Mouse (Mus musculus) cerebellum, postnatal 25 days (tissue): ENCODE data around the gene Aaed1.
A peak's percentile ranks its signal among the peaks of the same experiment; 100 is the strongest.

Experiments used
- DNase-seq, 2 experiments: peaks; one replicate each; pipeline ENCODE4 v3.0.0; 2021; ENCODE audit warnings: mixed read lengths in 2 of 2

The Aaed1 gene

DNA sequence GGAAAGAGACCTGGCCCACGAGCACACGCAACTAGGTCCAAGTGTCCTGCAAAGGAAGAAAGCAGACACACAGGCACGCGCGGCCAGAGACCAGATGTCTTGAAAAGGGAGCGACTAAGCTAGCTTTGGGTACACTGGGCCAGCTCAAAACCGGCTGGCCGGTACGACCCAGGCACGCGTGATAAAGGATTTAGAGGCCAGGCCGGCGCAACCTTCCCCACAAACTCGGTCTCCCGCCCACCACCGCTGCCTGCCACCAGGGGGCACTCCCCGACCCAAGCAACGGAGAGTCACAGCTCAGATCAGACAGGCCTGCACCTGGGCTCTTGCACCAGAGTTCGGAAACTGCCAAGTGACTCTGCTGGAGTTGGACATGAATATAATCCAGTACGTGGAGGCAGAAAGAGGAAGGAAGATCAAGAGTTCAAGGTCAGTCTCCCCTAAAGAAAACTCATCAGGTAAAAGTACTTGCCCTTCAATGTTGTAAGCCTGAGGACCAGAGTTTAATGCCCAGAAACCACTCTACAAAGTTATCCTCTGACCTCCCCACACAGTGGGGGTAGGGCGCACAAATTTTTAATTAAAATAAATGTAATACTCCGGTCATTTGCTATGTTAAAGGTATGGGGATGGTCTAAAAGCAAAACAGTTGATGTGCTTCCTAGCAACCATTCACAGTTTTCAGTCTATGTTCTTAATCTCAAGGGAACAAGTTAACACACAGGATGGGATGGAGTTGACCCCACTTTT, 63.6 kb downstream of the Aaed1 start:
- DNase-seq, result peak; percentile 88 to 92

DNA sequence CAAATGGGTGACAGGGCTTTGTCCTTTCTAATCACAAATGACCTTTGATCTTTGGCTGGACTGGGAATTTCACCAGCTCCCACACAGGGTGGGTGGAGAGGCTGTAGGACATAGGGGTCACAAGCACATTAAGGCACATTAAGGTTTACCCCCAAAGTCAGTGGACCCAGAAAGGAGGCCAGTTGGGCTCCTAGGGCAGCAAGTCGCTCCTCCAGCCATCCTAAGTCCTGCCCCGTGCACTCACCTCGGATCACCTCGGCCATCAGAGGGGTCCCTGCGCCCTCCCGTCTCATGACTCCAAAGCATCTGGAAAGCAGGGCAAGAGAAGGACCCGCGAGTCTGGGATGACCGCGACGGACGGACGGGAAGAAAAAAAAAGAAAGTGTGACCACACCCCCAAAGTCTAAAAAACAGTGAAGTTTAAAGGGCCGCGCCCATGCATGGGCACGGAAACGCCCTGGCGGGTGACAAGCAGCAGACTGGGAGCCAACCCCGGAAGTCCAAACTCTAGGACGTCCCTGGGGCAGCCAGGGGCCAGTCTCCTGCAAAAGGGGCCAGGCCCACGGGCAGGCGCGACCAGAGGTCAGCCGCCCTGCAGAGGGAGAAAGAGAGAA, 64.2 kb downstream of the Aaed1 start:
- DNase-seq, result no peak

DNA sequence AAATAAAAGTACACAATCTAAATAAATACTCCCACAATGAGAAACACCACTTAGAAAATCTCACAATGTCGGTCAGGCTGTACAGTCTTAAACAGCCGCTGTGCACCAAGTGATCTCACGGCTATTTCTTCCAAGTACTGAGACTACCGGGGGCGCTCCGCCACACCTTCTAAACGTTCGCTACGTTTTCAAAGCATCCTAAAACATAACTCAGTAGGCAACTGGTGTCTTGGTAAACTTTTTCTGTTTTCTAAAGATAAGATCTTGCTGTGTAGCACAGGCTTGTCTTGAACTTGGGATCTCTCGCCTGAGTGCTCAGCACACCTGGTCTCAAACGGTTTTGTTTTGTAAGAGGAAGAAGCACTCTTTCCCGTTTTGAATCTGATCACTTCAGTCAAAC, 66.4 kb downstream of the Aaed1 start:
- no peak for DNase-seq

DNA sequence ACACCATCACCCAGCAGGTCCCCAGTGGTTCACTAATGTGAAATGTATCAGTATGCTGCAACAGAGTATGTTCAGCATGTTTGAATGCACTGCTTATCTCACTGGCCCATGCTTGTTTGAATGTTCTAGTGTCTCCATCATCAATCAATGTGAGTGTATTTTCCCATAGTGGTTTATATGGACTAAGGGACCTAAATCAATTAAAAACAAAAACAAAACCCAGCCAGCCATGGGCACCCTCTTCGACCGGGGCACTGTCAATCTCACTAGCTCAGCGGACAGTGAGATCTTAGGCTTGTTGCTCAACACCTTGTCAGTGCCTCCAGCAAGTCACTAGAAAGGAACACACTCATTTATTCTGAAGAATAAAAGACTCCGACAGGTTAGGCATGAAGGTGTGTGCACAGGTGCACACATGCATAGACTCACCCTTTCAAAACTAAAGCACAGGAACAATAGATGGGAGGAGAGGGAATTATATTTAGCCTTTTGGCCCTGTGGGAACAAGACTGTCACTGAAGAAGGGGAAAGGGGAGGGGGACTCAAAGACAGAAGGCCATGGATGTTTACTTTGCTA, 67.7 kb downstream of the Aaed1 start:
- DNase-seq, result no peak

DNA sequence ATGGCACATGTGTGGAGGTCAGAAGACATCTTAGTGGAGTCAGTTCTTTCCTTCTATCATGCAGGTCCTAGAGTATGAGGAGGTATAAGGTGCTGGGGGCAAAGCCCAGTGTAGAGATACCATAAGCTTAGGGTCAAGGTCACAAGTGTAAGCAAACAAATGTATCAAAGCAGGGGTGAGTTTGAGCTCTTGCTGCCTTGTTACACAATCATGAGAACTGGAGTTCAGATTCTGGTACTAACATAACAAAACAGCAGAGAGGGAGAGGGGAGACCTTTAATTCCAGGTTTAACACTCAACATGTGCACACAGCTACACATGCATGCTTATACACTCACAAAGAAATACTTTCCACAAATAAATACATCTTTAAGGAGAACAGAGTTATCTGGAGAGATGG, 69.8 kb downstream of the Aaed1 start:
- DNase-seq, result no peak

DNA sequence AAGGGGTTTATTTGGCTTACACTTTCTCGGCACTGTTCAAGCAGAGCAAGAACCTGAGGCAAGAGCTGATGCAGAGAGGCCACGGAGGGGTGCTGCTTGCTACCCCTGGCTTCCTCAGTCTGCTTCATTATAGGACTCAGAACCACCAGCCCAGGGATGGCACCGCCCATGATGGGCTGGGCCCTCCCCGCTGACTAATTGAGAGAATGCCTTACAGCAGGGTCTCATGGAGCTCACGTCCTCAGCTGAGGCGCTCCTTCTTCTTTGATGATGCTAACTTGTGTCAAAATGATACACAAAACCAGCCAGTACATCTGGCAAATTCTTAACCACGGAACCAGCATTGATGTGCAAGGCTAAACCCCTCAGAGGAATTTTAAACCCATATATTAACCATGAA, 71.9 kb downstream of the Aaed1 start:
- no peak for DNase-seq

DNA sequence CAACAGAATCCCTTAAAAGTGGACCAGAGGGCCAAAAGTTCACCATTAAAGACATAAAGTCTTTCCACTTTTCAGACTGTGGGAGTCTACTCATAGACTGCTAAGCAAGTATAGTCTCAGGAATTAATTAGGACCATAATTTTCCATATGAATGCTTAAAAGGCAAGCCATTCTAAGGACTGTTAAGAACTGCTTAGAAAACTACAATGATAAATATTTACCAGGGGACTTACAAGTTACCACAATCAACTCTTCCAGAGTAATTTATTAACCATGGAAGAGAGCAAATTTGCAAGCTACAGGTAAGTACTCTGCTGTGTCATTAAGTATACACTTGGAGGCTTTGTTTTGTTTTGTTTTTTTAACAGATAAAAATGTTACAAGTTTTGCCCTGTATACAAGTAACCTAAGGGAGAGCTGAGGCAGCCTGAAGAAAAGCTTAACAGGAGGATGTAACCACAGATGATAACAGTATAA, 74.8 kb downstream of the Aaed1 start:
- DNase-seq, result no peak

DNA sequence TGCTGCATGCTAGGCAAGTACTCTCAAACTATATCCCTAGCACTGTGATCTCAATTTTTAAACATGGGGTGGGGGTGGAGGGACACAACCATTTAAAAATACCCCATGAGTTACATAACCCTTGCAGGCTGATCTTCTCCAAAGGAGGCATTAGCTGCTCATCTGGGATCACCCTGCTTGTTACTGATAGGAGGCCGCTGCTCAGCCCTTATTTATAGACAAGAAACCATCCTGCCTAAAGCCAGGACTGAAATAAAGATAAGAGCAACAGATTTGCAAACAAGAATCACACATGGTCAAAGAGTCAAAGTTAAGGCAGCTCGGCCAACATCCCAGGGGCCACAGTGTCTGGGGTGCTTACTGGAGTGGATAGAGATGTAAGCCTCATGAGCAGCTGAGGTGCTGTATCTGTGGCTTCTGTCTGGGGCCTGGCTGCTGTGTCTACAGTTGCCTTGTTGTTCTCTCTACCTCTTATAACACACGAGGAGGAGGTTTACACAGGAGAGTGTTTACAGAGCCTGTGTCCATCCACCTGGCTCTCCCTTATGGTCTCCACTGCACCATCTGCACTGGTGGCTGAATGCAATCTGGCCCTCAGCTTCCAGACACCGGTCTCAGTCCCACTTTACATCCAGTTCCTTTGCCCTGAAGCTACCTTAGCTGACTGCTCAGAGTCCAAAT, 75.4 kb downstream of the Aaed1 start:
- DNase-seq, result peak; percentile 71 to 77

DNA sequence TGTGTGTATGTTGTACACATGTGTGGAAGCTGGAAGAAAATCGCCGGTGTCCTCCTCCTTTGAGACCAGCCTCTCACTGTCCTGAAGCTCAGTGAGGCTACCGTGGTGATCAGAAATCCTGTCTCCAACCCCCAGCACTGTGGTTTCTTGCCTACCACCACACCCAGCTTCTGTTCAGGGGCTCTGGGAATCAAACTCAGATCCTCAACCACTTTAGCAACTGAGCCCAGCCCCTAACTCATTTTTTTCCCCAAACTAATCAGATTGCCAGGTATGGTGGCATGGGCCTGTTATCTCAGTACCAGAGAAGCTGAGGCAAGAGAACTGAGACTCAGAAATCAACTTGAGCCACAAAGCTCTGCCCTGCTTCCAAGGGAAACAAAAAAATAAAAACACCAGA, 76.7 kb downstream of the Aaed1 start:
- no peak for DNase-seq

DNA sequence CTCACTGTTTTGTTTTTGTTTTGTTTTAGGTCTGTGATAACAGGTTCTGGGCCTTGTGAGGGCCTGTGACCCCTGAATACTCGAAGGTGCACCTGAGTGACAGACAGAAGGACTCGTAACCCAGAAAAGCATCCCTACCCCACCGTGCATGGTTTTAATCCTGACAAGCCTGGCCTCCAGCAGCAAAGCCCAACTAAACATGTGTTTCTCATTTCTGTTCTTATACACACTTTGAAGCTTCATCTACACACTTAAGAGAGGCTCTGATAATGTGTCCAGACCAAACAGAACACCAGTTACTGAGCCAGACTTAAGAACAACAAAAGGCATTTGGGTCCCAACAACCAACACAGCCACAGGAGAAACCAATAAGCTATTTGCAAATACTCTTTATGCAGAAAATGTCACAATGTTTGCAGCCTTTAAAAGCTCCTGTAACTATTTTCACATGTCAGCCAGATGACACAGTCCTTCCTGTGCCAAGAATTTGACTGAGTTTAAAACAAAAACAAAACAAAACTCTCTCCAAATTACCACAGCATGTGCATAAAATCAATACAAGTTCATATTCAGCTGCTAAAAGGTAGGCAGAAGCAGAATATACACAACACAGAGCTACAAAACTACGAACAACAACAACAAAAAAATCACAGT, 77.3 kb downstream of the Aaed1 start:
- no peak for DNase-seq

DNA sequence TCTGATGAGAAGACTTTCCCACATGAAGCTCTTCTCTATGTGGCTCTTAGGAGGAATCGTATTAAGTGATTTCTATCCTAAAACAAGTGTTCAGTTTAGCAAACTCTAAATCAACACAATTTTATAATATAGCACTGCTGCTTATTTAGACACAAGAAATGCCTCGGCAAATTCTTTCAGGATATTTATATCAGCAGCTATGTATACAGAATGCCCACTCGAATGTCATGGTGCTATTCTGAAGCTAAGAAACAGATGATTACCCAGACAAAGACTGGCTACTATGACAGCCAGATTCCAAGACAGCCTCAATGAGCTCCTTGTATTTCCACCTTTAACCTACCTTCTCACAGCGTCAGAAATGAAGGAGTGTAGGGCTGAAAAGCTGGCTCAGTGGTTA, 79.4 kb downstream of the Aaed1 start:
- no peak for DNase-seq

DNA sequence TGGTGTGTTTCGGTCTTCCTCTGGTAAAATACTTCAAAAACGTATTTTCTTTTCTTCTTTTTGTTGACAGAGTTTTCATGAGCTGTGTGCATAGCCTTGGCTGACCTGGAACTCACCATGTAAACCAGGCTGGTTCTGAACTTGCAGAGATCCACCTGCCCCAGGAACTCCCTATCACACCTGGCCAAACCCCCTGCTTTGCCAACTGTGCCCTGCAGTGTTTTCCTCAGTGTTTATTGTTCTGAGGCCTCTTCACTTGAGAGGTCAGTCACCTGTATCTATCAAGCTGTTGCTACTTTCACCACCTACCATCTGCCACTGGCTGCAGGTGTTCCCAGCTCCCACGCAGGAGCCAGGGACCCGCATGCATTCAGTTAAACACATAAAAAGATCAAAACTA, 85.8 kb downstream of the Aaed1 start:
- no peak for DNase-seq

DNA sequence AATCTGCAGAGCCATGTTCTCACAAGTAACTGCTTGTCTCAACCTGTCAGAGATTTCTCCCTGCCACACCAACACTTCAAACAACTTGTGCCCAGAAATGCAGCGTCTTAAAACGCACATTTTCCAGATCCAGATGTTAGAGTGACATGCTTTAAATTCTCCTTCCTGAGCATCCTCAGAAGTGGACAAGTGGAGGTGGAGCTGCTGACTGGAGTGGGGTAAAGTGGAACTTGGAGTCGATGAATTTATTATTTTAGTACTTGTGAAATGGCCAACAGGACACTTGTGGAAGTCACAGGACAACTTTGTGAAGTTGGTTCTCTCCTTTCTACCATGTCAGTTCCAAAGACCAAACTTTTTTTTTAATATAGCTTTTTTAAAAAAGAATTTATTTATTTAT, 86.8 kb downstream of the Aaed1 start:
- DNase-seq, result no peak
